Mouse (Mus musculus): ENCODE results near the gene Tenm4.

DNA sequence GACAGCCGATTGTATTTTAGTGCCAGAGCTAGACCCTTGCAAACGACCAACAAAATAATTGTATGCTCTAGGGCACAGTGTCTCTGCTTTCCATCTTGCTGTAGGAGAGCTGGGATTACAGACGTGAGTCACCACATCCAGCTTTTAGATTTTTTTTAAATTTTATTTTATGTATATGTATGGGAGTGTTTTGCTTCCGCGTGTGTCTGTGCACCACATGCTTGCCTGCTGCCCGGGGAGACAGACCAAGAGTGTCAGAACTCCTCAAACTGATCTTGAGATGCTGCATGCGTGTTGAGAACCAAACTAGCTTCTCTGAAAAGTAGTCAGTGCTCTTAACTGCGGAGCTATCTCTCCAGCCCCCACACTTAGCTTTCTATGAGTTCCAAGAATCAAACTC, 336.0 kb downstream of the Tenm4 start:
- TF ChIP-seq CTCF (IDR thresholded peaks at IDR 0.05; ENCODE audit: extremely low read depth, insufficient read length, insufficient replicate concordance, low read depth, low read length): no peak
- TF ChIP-seq POLR2A (IDR thresholded peaks at IDR 0.05; ENCODE audit: low read depth, low read length): no peak
